Mouse (Mus musculus) megakaryocyte, embryonic 14.5 days (primary cell): Measurements from ENCODE around the gene Foxp4.

ENCODE experiments used
- FLI1 ChIP-seq: IDR thresholded peaks from 2 replicates; pipeline ENCODE4 v1.6.1; 2012; ENCODE audit warnings: low read length, inconsistent platforms, mixed read lengths
- GATA1 ChIP-seq: IDR thresholded peaks from 3 replicates; pipeline ENCODE4 v1.6.1; 2012; ENCODE audit warnings: mixed read lengths, low read length, inconsistent platforms, borderline replicate concordance

DNA sequence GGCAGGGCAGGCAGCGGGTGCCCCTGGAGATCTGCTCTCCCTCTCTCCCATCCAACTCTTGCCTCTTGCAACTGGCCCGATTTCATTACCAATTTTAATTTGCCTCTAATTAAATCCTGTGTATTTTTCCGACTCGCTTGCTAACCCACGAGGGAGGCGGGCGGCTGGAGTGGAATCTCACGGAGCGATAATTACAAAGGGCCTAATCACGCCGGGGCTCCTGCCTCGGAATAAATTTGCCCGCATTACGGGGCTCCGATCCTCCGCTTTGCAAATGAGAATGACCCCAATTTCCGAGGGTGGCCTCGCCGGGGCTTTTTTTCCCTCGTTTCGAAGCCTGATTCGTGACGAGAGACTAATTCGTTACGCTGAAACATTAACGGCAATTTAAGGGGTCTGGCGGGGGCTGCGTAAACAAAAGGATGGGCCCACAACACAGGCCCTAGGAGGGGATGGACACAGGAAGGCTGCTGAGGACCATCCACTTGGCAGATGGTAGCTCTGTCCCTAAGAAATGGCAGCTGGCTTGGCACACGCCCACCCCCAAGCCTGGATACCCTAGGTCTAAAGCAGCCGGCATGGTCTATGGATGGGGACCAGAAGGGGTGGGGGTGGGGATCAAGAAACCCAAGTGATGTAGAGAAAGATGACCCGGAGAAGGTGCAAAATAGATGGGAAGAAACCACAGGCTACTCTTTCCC lies 52.0 kb downstream of the Foxp4 start:
- TF ChIP-seq GATA1 (no peak), FLI1 (no peak)
